Mouse (Mus musculus): ENCODE results near the gene Ptprn2.

Ptprn2 gene

DNA sequence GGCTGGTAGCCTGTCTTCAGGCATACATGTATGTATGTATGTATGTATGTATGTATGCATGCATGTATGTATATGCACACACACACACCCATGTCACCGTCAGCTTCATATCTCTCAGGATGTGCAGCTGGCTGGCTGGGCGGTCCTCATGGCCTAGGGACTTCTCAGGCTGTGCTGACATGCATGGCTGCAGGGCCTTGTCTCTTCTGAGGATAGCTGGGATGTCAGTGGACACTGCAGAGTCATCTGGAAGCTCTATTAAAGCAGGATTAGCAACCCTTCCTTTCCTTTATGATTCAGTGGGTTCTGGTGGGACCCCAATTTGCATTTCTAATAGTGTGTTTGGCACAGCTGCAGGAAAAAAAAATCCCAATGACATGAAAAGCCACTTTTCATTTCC lies 473.6 kb downstream of the Ptprn2 start:
- no peak for DNase-seq (ENCODE audit: low read depth in 2 of 2, low spot score in 2 of 2)

DNA sequence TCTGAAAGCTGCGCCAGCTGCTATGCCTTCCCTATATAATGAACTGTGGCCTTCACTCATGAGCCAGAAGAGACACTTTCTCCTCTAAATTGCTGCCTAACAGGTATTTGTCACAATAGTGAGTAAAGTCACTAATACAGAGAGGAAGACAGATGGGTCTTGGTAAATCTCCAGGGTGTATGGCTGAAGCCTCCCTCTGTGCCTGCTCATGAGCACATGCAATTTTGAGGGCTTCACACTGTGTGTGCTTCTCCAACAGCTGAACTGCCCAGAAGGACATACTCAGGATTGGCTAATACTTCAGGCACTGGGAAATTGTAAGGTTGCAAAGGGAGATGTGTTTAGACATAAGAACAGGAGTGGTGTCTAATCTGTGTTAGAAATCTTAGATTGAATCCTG lies 478.4 kb downstream of the Ptprn2 start:
- DNase-seq (ENCODE audit: low read depth in 2 of 2, low spot score in 2 of 2): no peak

DNA sequence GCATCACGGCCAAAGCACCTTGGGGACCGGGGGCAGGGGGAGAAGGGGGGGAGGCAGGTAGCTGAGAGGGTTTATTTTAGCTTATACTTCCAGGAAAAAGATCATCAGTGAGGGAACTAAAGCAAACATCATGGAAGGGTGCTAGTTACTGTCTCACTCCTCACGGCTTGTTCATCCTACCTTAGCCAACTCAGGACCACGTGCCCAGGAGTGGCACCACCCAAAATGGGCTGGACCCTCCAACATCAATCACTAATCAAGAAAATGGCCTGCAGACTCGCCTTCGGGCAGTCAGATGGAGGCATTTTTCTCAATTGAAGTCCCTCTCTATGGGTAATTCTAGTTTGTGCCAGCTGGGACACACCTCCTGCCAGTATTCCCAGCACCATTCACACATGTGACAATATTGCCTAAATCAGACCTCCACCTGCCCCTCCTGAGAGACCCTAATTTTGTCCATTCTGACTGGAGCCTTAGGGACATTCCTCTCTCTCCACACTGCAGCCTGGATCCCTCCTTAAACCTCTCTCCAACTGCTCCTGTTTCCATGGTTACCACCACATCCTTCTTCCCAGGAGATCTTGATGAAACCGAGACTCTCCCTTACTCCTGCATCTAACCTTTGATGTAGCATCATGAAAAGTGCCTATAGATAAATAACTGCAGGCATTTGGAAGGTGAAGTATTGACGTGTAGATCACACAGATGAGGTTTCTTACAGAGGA lies 482.9 kb downstream of the Ptprn2 start:
- no peak for DNase-seq (ENCODE audit: low read depth in 2 of 2, low spot score in 2 of 2)

DNA sequence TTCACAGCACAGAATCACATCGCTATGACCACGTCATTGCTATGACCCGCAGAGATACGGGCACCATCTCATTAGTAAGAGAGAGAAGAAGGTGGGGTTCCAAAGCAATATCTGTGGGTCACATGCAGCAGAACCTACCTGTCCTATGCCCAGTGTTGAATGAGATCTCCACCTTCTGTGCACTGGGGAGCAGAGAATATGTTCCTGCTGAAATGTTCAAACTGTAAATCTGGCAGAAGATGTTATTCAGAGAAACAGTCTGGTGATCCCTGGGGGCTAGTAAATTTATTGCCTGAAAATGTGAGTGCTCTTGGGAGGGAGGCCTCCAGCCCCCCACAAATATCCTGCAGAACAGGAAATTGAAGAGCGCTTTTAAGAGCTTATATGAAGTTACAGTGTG lies 490.0 kb downstream of the Ptprn2 start:
- no peak for DNase-seq (ENCODE audit: low read depth in 2 of 2, low spot score in 2 of 2)

DNA sequence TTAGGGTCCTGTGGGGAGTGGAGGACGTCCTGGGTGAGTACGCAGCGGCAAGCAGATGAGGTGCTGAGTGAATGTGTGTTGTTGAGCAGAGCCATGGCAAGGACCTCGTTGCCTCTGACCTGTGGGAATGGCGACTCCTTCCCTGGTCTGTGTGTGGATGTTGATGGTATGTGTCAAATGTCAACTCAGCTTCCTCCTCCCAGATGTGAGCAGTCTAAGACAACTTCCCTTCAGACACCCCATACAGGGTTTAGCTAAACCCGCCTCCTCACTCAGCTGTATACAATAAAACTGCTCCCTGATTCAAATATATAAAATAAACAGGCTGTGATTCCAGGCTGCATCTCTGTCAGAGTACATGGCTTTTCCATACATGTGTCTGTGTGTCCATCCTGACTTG lies 491.5 kb downstream of the Ptprn2 start:
- DNase-seq (ENCODE audit: low read depth in 2 of 2, low spot score in 2 of 2): no peak

DNA sequence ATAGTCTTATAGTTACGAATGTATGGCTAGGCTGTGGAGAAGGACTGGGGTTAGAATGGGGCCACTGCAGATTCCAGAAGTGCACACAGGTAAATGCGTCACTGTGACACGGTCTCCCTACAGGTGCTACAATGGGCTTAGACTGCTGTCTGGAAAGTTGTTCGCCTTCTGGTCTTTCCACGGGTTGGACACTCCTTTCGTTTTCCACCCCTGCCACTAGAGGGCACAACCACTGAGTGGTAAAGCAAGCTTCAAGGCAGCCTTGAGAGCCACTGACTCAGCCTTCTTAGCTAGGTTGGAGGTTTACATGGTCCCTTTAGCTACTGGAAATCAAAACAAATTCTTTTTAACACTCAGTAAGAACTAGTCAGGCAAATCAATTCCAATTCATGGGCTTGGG lies 492.7 kb downstream of the Ptprn2 start:
- no peak for DNase-seq (ENCODE audit: low read depth in 2 of 2, low spot score in 2 of 2)

DNA sequence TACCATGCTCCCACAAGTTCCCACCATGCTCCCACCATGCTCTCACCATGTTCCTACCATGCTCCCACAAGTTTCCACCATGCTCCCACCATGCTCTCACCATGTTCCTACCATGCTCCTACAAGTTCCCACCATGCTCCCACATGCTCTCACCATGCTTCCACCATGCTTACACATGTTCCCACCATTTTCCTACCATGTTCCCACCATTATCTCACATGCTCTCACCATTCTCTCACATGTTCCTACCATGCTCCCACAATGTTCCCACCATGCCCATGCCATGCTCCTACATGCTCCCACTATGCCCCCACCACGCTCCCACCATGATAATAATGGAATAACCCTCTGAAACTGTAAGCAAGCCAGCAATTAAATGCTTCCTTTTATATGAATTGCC lies 495.8 kb downstream of the Ptprn2 start:
- no peak for DNase-seq (ENCODE audit: low read depth in 2 of 2, low spot score in 2 of 2)

DNA sequence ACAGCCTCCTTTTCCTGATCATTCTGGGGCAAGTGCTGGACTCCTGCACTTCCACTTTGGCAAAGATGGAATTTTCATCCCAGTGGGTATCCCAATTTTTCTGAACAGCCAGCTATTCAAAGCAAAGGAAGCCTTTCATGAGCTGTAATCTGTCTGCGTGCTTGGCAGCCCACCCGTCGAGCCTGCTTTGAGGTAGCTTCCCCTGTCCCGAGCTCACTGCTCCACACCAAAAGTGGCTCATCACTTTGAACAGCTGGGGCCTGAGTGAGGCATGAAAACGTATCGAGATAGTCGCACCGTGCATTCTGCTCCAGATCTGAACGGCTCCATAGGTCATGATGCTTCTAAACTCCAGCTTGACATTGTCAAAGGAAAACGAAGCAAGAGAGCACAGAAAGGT lies 503.6 kb downstream of the Ptprn2 start:
- DNase-seq (ENCODE audit: low read depth in 2 of 2, low spot score in 2 of 2): no peak

DNA sequence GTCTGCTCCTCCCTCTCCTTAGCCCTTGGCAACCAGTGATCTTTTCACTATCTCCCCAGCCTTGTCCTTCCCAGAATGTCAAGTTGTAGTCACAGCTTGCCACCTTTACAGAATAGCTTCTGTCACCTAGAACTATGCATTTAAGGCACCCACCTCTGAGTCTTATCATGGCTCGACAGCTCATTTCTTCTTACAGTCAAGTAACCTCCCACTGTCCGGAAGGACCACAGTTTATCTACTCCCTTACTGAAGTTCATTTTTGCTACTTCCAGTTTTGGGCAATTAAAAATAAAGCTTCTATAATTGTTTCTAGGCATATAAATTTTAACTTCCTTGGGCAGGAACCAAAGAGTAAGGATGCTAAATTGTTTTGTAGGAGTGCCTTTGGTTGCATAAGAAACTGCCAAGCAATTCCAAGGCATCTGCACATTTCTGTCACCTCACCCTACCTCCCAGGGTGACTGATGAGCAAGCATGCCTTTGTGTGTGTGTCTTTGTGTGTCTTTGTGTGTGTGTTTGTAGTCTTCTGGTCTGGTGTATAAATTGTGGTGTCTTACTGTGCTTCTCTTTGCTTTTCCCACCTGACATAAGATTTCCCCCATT lies 516.1 kb downstream of the Ptprn2 start:
- no peak for DNase-seq (ENCODE audit: low read depth in 2 of 2, low spot score in 2 of 2)

DNA sequence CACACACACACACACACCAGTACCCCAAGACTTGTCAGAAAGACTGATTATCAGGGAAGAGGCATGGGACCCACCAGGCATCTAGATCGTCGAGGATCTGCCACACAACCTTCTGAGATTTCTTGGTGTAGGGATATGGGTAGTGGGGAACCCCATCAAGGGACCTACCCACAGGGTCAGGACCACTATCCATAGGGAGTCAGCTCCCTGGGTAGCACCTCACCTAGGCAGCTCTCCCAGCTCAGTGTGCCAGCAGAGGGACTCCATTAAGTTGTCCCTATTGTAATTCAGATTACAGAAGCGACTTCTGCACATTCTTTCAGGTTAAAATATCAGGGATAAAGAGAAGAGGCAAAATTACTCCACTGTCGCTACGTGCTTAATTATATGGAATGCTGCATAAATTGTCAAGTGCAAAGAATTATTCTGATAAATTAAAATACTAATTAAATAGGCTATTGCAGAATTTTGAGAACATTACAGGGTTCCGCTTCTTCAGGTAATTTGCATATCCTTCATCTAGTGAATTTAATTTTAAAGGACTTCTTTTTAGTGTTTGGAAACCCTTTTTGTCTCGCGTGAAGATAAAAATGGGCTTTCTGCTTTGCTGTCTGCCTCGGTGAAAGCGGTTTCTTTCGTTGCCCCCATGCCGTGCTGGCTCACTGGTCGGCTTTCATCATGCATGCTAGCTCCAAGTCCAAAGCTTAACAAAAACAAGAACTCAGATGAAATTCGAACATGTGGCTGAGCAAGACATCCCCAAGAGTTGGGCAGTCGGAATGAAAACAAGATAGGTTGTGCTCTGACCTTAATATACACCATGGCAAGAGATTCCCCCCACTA lies 531.5 kb downstream of the Ptprn2 start:
- DNase-seq (ENCODE audit: low read depth in 2 of 2, low spot score in 2 of 2): no peak

DNA sequence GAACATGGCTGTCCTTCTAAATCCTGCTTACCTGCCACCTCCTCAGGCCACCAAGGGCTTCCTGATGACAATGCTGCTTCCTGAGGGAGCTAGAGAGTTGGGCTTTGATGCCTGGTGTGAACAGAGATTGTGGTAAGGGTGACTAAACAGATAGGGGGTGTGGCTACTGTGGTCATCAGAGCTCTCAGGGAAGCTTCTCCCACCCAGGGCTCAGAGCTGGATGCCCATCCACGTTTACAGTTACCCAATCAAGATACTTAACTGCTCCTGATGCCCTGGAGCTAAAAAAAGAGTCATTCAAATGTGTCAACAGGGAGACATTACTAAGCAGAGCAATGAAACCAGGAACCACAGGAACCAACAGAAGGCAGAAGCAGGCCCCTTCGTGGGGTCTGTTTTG lies 532.4 kb downstream of the Ptprn2 start:
- no peak for DNase-seq (ENCODE audit: low read depth in 2 of 2, low spot score in 2 of 2)

DNA sequence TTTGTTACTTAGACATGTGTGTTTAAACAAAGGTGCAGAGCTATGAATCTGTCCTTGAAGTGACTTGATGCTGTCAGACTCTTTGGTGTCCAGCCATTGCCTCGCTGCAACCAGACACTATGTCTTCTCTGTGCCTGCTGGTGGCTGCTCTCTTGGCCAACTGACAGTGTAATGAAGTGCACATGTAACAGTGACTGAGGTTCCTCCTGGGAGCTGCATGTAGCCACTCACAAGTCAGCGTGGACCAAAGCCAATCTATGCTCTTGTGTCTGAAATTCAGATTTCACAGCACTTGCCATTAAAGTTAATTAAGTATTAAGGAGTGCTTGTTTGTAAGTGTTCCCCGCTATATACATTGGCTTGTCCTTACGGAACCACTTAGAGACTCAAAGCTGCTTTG lies 537.7 kb downstream of the Ptprn2 start:
- no peak for DNase-seq (ENCODE audit: low read depth in 2 of 2, low spot score in 2 of 2)

DNA sequence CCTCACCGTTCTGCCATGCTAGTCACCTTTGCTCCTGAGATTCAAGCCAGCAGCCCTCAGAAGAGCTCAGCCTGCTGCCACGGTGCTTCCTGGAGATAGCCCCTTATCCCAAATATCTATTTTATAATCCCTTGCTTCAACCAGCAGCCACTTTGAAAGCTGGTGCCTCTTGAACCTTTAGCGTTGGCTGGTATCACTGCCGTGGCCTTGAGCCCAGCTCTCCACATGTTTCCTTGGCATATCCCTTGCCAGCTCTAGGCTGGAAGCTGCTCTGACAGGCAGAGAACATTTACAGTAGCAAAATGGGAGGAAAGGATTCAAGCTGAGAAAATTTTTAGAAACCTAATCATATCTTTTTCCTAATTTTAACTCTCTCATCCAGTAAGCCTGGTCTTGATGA lies 539.4 kb downstream of the Ptprn2 start:
- no peak for DNase-seq (ENCODE audit: low read depth in 2 of 2, low spot score in 2 of 2)

DNA sequence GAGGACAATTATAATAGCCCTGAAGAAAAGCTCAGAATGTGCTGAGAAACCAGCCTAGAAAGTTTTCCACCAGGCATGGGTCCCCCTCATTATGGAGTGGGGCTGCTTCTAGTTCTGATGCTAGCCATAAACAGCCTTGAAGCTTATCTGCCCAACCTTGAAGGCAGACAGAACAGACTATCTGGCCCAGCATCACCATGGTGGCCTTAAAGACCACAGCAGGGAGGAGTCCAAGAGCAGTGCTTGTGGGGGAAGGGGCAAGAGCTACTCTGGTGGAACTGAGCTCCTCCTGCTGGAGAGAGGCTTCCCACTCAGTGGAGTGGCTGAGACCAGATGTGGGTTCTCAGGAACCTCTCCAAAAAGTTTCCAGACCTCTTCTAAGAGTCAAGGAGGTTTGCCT lies 540.2 kb downstream of the Ptprn2 start:
- no peak for DNase-seq (ENCODE audit: low read depth in 2 of 2, low spot score in 2 of 2)

DNA sequence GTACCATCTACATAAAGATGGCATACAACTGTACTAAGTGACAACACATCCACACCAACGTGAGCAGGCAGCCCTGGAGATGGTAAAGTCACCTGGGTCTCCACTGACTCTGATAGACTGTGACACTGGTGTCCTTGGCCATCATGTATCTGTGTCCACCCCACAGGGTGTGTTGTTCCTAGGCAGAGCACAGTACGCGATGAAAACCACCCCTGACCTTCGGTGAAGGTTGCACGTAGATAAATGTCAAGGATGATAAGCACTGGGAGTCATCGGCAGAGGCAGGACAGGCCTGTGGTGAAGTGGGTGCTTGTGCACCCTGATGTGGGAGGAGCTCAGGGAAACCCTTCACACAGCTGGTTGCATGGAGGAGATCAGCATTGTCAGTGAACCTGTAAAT lies 541.8 kb downstream of the Ptprn2 start:
- no peak for DNase-seq (ENCODE audit: low read depth in 2 of 2, low spot score in 2 of 2)

DNA sequence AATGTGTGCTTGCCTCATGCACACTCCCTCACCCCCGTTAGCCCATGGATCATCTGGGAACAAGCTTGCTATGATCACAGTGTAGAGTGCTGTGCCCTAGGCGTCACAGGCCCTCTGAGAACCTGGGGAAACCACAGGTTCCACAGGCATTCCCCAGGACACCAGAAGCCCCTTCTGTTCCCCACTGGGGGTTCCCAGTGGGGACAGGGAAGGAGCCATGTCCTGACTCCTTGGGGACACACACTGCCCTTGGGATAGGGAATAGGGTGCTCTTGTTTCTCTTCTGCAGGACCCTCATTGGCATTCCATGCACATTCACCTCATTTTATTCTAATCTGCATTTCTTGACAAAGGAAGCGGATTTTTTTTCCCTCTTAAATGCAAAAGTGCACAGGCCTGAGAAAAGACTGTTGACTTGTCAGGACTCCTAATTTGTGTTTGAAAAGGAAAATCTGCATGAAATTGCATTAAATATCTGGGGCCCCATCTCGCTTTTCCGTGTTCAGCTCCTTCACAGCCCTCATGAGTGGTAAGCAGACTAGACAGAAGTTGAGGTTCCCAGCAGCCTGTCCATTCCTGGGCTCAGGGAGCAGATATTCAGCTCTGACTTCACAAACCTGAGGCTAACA lies 542.9 kb downstream of the Ptprn2 start:
- no peak for DNase-seq (ENCODE audit: low read depth in 2 of 2, low spot score in 2 of 2)

DNA sequence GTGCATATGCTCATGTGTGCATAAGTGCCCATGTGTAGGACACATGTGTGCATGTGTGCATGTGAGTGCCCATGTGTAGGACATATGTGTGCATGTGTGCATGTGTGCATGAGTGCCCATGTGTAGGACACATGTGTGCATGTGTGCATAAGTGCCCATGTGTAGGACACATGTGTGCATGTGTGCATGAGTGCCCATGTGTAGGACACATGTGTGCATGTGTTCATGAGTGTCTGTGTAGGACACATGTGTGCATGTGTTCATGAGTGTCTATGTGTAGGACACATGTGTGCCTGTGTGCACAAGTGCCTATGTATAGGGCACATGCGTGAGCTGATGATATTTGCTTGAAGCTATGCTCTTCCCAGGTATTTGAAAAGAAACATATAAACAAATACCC lies 547.7 kb downstream of the Ptprn2 start:
- DNase-seq (ENCODE audit: low read depth in 2 of 2, low spot score in 2 of 2): no peak

DNA sequence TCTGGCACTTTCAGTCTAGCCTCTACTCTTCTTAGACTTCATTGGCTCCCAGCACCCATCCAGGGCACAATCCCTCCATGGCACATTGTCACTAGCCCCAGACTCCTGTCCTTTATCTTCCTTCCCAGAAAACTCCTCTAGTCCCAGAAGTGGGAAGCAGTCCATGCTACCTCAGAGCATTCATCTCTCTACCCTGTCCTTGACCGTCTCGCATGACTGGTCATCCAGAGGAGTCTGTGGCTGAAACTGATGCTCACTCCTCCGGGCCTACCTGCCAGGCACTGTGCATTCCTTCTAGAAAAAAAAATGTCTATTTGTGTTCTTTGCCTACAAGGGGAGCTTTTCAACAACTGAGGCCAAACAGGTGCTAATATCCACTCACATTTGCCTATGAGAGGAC lies 549.0 kb downstream of the Ptprn2 start:
- no peak for DNase-seq (ENCODE audit: low read depth in 2 of 2, low spot score in 2 of 2)

DNA sequence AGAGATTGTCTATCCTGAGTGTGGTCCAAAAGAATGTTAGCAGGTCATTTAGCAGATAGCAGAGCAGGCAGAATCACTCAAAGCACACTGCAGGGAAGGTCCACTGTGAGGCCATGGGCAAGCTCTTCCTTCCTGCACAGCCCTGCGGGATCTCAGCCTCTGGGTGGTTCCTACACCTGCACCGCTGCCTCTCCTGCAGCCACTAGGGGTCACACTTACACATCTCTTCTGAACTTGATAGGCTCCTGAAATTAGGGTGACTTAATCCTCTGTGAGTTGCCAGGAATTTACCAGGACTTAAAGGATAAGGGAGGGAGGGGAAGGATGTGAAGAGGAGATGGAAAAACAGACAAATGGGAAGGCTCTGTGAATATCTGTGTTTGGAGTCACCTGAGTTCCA lies 549.7 kb downstream of the Ptprn2 start:
- no peak for DNase-seq (ENCODE audit: low read depth in 2 of 2, low spot score in 2 of 2)

DNA sequence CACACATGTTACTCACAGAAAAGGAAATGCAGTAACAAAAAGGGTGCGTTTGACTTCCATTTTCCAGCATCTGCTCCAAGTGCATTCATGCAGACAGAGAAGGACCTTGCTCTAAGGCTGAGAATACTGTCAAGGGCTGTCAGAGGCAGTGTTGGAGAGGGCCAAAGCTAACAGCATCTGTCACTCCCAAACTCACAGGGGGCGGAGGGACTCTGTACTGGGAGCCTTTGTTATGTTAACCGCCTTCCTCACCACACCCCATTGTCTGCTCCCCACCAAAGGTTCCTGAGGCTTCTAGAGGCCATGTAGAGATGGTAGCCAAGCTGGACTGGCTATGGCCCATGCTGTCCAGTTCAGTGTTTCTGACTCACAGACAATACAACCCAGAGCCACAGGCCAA lies 553.9 kb downstream of the Ptprn2 start:
- DNase-seq (ENCODE audit: low read depth in 2 of 2, low spot score in 2 of 2): no peak

DNA sequence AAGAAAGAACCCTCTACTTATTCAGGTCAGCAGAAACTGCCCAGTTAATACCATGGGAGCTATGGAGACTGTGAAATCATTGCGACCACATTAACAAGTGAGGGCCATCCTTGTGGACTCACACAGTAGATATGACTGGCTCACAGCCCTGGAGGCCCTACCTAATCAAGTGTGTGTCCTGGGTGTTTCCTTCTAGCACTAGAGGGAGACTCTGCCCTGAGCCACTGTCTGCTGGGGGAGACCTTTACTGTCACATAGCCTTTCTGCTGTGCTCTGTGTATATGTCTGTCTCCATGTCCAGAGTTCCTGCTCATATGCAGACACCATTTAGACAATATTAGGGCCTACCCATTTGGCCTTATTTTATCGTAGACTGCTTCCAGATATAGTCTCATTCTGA lies 555.9 kb downstream of the Ptprn2 start:
- DNase-seq (ENCODE audit: low read depth in 2 of 2, low spot score in 2 of 2): no peak

DNA sequence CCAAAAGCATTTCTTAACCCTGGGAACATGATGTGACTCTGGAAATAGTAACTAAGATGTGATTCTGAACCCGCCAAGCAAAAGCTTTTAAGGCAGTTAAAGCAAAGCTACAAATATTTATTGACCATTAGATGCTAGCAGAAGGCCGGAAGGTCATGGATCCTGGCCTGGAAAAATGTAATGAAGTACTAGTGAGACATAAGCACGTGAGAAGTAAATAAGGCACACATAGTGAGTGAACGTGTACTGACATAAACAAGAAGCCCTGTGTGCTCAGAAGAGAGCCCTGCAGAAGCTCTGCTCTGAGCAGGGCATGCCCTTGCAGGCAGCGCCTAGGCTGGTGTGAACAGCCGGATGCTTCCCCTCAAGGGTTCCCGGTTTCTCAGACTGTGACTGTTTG lies 557.2 kb downstream of the Ptprn2 start:
- no peak for DNase-seq (ENCODE audit: low read depth in 2 of 2, low spot score in 2 of 2)
